Mouse (Mus musculus) cortical plate, adult 2 months (tissue): ENCODE results near the gene Slc12a1.

Source experiments
- CTCF ChIP-seq: fragments of 200-500 bp; IDR thresholded peaks from 2 replicates; pipeline ENCODE4 v1.5.1; 2011; ENCODE audit warnings: mild to moderate bottlenecking, control low read depth, low read length; ENCODE audit not compliant: insufficient read depth; ENCODE audit errors: extremely low read depth
- POLR2A ChIP-seq: fragments of 200-500 bp; IDR thresholded peaks from 2 replicates; pipeline ENCODE4 v1.6.1; 2011; ENCODE audit warnings: mild to moderate bottlenecking, low read length, control low read depth; ENCODE audit not compliant: insufficient read depth; ENCODE audit errors: extremely low read depth

DNA sequence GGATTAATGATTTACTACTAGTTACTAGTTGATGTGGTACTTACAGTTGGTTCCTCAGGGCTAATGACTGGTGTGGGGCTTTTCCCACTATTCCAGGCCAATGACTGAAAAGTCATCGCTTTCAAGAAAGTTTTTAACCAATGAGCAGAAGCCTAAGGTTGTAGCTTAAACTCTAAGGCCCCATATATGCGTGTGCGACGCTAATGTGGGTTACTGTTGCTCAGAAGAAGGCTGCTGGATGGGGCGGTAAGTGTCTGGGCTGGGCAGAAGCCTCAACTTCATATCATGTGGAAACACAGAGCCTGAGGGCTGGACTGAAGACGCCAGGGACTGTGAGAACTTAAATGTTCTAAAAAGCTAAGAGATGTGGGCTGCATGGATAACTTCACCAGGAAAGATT is at the start of gene Slc12a1:
- TF ChIP-seq POLR2A (no peak), CTCF (no peak)
